Mouse (Mus musculus): ENCODE results near the gene Clec16a. TPM values are rescaled to one million over a fixed set of nuclear protein-coding genes. Genes with fewer than 3 reads are reported as not detected.

Gene Clec16a
- polyA plus RNA-seq, 1 experiment from 2014 or later = 53.9 TPM

DNA sequence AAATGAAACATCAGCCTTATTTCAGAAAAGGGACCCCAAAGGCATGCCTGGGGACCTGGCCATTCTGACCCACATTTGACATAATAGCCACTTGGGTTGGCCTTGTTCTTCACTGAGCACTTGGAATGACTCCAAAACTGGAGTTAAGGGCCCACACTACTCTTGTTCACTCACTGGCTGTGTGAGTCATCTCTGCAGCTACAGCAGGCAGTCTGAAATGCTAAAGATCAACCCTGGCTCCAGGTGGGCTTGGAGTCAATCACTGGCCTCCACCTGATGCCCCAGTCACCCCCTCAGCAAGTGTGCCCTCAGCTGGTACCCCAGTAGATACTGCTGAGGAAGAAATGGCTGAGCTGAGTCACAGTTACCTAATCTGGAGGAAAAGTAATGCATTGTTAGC lies 115.4 kb downstream of the Clec16a start:
- H3K4me2 ChIP-seq = no peak overlapping the region
- no peak overlapping the region for H3K27ac ChIP-seq
- H3K9ac ChIP-seq = no peak overlapping the region
- H3K4me1 ChIP-seq = peaks cover 24% of the 10 kb centered on the region
- no peaks in the 10 kb centered on the region for H3K36me3 ChIP-seq (replicated peaks)
- H3K4me3 ChIP-seq (replicated peaks) = no peak overlapping the region
- H3K27me3 ChIP-seq = 0 out of 2 replicates have a peak, but pooled peaks cover 6% of the 10 kb centered on the region
- no peak for ATAC-seq (ENCODE audit: low FRiP score)
- no peaks in the 10 kb centered on the region for H3K9me3 ChIP-seq

DNA sequence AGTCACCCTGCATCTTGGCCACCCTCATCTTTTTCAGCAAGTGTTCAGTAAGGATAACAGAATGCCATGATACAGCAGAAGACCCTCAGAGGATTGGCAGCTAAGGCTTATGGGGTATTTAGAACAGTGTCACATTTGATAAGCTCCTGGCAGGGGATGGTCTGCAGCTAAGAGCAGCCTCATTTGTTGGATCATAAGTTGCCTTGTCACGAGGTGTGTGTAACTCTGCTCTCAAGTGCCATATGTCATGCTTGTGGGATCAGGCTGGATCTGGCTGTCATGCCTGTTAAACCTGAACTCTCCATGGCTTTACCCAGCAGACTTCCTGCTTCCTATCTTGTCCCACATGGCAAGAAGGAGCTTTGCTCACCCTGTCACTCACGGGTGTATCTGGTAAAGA lies 116.2 kb downstream of the Clec16a start:
- 73% methylated on average over 2 of the region's 2 CpGs for WGBS

DNA sequence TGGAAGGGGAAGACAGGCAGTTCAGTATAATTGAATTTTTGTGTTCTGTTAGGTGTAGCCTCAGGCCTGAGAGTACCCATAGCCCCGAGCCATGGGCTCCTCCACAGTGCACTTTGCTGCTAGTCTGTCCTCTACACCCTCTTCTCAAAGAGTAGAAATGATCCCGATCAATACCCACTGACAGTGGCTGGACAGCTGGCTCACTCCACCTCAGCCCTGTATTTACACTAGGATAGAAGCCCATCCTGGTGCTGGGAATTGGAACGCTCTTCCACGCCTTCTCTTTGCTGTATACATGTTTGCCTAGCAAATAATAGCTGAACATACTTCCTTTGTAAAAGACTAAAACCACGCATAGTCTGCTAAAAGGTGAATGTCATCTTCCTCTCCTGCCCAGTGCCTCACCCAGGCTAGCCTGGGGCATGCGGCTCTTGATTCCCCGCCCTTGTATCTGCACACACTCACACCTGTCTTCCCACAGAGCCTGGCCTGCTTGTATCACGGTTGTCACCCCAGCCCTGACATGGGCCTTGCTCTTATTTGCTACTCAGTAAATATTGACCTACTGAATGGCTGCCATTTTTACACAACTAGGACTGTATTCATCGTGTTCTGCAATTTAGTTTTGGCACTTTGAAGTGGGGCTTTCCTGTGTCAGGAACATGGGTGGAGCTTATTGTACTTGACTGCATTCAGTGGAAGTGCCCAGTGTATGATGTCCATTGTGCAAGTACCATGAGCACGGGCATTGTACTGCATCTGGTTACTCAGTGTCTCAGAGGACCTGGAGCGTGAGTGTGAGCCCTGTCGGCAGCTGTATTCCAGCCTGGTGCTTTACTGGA lies 119.0 kb downstream of the Clec16a start:
- Histone ChIP-seq H3K4me1 (peaks cover 7% of the 10 kb centered on the region; the same call in 1 of the 2 replicates), H3K4me3 (replicated peaks) (no peak overlapping the region), H3K36me3 (replicated peaks) (no peaks in the 10 kb centered on the region), H3K9me3 (no peaks in the 10 kb centered on the region), H3K4me2 (no peak overlapping the region), H3K27ac (no peak overlapping the region), H3K27me3 (no peaks in the 10 kb centered on the region), H3K9ac (no peak overlapping the region)
- ATAC-seq (ENCODE audit: low FRiP score) = no peak
- 83% methylated on average over 12 of the region's 12 CpGs for whole genome bisulfite sequencing

More for the DNA sequence above, 116.2 kb downstream of the Clec16a start:
- H3K4me2 ChIP-seq = no peak overlapping the region
- H3K36me3 ChIP-seq (replicated peaks) = no peaks in the 10 kb centered on the region
- no peaks in the 10 kb centered on the region for H3K9me3 ChIP-seq
- H3K4me3 ChIP-seq (replicated peaks) = no peak overlapping the region
- no peak overlapping the region for H3K9ac ChIP-seq
- H3K4me1 ChIP-seq = peaks cover 25% of the 10 kb centered on the region
- no peaks in the 10 kb centered on the region for H3K27me3 ChIP-seq
- ATAC-seq (ENCODE audit: low FRiP score) = no peak
- H3K27ac ChIP-seq = no peak overlapping the region

DNA sequence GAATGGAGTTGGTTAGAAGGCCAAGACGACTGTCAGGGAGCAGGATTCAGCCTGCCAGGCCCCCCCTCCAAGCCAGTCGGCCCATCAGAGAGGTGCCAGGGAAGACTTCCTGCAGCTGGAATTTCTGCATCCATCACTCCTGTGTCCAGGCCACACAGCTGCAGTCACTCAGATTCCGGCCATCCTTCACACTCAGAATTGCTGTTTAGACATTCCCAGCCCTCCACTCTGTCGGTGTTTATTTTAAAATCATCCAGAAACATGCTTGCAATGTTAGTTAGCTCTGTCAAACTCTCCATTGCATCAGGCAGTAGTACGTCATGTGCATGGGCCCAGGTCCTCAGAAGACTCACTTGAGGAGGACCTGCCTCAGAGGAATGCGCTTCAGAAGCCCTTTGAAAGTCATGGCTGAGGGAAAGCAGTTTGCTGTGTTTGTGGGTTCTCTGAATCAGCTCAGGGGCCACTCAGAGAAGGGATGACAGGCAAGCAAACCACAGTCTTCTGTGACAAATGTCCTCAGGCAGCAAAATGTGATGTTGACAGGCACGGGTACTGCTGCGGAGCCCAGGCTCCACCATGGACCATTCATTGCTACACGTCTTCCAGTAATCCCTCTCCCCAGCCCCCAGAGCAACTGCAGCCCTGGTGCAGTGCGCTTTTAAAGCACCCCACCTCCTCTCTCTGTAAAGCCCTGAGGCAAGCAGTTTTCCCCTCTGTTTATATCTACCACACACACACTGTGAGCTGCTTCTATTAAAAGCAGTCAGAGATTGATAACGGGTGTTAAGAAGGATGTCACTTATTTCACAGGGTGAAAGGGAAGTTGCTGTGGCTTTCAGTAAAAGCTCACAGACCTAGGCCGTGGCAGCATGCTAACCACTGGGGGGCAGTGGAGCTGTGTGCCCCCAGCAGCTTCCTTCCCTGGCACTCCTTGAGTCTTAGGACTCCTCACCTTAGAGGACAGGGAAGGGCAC lies 120.1 kb downstream of the Clec16a start:
- Histone ChIP-seq H3K4me3 (replicated peaks) (no peak overlapping the region), H3K27me3 (no peaks in the 10 kb centered on the region), H3K9ac (no peak overlapping the region), H3K9me3 (no peaks in the 10 kb centered on the region), H3K36me3 (replicated peaks) (no peaks in the 10 kb centered on the region), H3K4me2 (no peak overlapping the region), H3K4me1 (peaks cover 5% of the 10 kb centered on the region; the same call in 1 of the 2 replicates), H3K27ac (0 out of 2 replicates have a peak overlapping the region, but pooled peaks have one; percentile 19)
- WGBS = 67% methylated on average over 12 of the region's 12 CpGs
- no peak for ATAC-seq (ENCODE audit: low FRiP score)

DNA sequence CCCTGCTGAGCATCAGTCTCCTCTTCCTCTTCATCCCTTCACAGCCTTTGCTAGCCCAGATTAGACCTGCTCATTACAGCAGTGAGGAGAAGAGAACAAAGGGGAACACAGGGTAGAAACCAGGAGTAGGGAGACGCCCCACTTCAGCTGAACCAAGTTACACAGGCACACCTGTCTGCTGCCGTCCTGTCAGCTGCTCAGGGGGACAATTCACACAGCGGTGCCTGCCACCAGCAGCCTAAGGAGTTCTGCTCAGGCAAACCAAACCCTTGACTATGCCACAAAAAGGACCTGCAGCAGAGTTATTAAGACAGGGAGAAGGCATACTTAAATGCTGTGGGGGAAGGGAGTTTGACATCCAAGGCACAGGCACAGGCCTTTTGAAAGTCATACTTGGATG lies 121.6 kb downstream of the Clec16a start:
- ATAC-seq (ENCODE audit: low FRiP score) = no peak

DNA sequence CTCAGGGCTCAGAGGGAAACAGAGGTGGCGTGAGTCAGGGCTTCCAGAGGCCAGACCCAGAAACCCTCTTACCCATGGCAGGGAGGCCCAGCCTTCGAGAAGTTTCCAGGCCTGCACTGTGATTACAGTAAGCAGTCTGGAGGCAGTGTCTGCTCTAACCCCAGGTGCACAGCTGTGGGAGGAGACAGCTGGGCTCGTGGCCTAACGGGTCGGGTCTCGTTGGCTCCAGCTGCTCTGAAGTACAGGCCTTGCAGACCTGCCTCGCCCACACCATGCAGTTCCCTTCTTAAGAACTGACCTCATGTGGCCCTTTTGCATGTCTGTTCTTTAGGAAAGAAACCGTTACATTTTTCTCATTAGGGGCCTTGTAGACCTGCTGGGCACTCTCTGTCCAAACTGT lies 123.3 kb downstream of the Clec16a start:
- H3K4me1 ChIP-seq = peaks cover 5% of the 10 kb centered on the region; the same call in 1 of the 2 replicates
- H3K9me3 ChIP-seq = no peaks in the 10 kb centered on the region
- WGBS = 77% methylated on average over 8 of the region's 8 CpGs
- H3K9ac ChIP-seq = no peak overlapping the region
- no peak overlapping the region for H3K27ac ChIP-seq
- no peaks in the 10 kb centered on the region for H3K27me3 ChIP-seq
- no peak for ATAC-seq (ENCODE audit: low FRiP score)
- no peak overlapping the region for H3K4me3 ChIP-seq (replicated peaks)
- H3K4me2 ChIP-seq = no peak overlapping the region
- H3K36me3 ChIP-seq (replicated peaks) = no peaks in the 10 kb centered on the region

More for the DNA sequence above, 121.6 kb downstream of the Clec16a start:
- no peaks in the 10 kb centered on the region for H3K36me3 ChIP-seq (replicated peaks)
- no peak overlapping the region for H3K4me3 ChIP-seq (replicated peaks)
- WGBS = 59% methylated on average over 3 of the region's 3 CpGs
- no peak overlapping the region for H3K4me2 ChIP-seq
- no peaks in the 10 kb centered on the region for H3K9me3 ChIP-seq
- no peak overlapping the region for H3K27ac ChIP-seq
- no peaks in the 10 kb centered on the region for H3K27me3 ChIP-seq
- H3K4me1 ChIP-seq = peaks cover 5% of the 10 kb centered on the region; the same call in 1 of the 2 replicates
- H3K9ac ChIP-seq = no peak overlapping the region

DNA sequence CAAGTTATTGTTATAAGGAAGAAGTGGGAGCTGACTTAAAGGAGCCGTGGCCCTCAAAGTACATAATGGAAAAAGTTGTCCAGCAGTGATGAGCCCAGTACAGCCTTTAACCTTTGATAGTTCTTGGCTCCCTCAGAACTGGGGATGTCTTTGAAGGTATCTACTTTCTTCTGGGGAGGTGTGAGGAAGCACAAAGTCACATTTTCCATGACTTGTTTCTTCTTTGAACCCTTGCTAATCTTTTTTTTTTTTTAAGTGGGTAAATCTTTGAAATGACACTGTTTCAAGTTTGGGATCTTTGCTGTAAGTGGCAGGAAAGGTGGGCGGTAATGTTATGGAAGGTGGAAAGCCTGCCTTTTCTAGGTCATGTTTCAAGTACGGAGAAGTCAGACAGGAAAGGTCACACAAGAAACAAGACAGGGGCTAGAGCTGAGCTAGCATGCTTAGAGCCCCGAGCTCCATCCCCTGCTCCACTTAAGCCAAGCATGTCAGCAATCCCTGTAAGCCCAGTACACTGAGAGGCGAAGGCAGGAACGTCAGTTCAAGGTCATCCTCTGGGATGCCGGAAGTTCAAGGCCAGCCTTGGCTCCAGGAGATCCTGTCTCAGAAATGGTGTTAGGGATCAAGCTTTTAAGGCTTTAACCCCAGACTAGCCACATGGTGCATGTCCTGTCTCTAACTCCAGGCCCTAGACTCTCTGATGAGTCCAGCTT lies 124.0 kb downstream of the Clec16a start:
- WGBS = 88% methylated on average over 7 of the region's 7 CpGs
- Histone ChIP-seq H3K36me3 (replicated peaks) (no peaks in the 10 kb centered on the region), H3K27ac (no peak overlapping the region), H3K27me3 (no peaks in the 10 kb centered on the region), H3K9ac (no peak overlapping the region), H3K4me1 (peaks cover 5% of the 10 kb centered on the region; the same call in 1 of the 2 replicates), H3K9me3 (no peaks in the 10 kb centered on the region), H3K4me2 (no peak overlapping the region), H3K4me3 (replicated peaks) (no peak overlapping the region)
- ATAC-seq (ENCODE audit: low FRiP score) = no peak

DNA sequence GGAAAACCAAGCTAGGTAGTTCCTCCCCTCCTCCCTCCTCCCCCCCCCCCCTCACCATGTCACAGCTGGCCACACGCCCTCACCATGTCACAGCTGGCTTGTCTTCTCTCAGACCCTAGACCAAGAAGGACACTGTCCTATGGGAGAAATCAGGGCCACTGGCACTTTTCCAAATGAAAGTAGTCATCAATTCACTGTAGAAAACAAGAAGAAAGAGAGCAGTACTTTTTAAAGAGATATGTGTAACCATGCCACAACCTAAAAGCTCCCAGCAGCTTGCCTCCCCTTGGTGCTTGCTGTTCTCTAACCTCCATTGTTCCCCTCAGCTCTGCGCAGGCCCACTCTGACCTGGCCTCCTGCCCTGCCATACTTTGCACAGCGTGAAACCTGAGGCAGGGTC lies 124.8 kb downstream of the Clec16a start:
- Histone ChIP-seq H3K27me3 (no peaks in the 10 kb centered on the region), H3K4me1 (peaks cover 5% of the 10 kb centered on the region; the same call in 1 of the 2 replicates)
- 77% methylated on average over 3 of the region's 3 CpGs for WGBS

DNA sequence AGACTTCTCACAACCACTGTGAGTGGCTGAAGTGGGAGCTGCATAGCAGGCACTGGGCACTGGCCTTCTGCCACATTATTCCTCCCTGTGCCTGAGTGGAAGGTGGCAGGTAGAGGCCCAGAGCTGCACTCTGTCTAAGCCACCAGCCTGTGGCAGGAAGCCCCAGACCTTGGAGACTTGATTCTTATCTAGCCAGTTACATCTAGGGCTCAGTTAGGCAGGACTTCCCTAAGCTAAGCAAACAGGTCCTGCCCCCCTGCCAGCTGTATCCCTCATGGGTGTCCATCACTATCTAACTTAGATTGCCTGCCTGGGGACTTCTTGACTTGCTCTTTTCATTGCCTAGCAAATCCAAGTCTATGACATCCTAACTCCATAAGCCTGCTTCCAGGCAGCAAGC lies 127.4 kb downstream of the Clec16a start:
- no peak for ATAC-seq (ENCODE audit: low FRiP score)
- no peaks in the 10 kb centered on the region for H3K36me3 ChIP-seq (replicated peaks)
- H3K4me3 ChIP-seq (replicated peaks) = no peak overlapping the region
- H3K4me2 ChIP-seq = no peak overlapping the region
- H3K9ac ChIP-seq = no peak overlapping the region
- H3K27ac ChIP-seq = no peak overlapping the region
- no peaks in the 10 kb centered on the region for H3K27me3 ChIP-seq
- no peaks in the 10 kb centered on the region for H3K4me1 ChIP-seq
- no peaks in the 10 kb centered on the region for H3K9me3 ChIP-seq

More for the DNA sequence above, 124.8 kb downstream of the Clec16a start:
- Histone ChIP-seq H3K9ac (no peak overlapping the region), H3K9me3 (no peaks in the 10 kb centered on the region), H3K36me3 (replicated peaks) (no peaks in the 10 kb centered on the region), H3K4me2 (no peak overlapping the region), H3K27ac (no peak overlapping the region), H3K4me3 (replicated peaks) (no peak overlapping the region)
- no peak for ATAC-seq (ENCODE audit: low FRiP score)

DNA sequence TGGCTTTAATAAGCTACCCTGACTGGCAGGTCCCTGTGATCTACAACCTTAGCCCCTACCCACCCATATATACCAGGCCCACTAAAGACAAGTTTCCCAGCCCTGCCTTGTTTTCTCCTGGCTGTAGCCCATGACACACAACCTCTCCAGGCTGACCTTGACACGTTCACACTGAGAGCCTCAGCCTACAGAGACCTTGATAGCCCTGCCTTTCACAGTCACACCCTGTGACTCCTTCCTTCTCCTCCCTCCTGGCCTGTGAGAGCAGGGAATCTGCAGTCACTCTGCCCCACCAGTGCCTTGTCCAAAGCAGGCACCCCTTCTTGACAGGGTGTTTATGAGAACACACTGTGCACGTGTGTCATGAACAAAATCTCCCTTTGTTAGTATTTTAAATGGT lies 128.9 kb downstream of the Clec16a start:
- no peak overlapping the region for H3K27ac ChIP-seq
- H3K9ac ChIP-seq = no peak overlapping the region
- no peaks in the 10 kb centered on the region for H3K27me3 ChIP-seq
- no peak for ATAC-seq (ENCODE audit: low FRiP score)
- H3K4me3 ChIP-seq (replicated peaks) = no peak overlapping the region
- H3K4me1 ChIP-seq = no peaks in the 10 kb centered on the region
- 63% methylated on average over 2 of the region's 2 CpGs for WGBS
- no peaks in the 10 kb centered on the region for H3K9me3 ChIP-seq
- H3K36me3 ChIP-seq (replicated peaks) = no peaks in the 10 kb centered on the region
- no peak overlapping the region for H3K4me2 ChIP-seq

DNA sequence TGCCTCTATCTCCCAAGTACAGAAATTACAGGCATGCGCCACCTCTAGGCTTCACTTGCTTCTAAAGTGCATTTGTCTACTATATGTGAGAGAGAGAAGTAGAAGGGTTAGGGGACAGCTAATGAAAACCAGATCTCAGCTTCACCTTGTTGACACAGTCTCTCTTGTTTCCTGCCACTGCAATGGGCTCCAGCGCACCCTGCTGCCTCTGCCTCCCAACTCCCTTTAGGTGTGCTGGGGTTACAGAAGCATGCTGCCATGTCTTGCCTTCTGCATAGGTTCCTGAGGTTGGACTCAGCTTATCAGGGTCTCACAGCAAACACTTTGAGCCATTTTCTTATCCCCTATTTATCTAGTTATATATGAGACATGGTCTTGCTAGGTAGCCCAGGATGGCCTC lies 129.8 kb downstream of the Clec16a start:
- Histone ChIP-seq H3K4me2 (no peak overlapping the region), H3K27me3 (no peaks in the 10 kb centered on the region)
- WGBS = 94% methylated on average over 2 of the region's 2 CpGs

DNA sequence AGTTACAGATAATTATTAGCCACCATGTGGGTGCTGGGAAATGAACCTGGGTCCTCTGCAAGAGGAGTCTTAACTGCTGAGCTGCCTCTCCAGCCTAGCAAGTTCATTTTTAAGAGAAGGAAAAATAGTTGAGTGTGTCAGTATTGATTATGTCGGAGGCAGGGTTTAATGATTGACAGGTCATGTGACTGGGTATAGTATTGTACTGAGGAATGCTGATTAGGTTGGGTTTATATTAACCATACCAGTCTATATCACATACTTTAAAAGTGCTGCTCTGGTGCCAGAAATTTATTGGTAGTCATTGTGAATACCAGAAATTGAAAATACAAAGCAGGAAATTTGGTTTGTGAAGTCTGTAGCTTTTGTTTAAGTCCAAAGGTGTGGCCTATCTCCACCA lies 130.5 kb downstream of the Clec16a start:
- H3K27me3 ChIP-seq = no peaks in the 10 kb centered on the region
- WGBS = 77% methylated on average over 1 of the region's 1 CpGs
- H3K9me3 ChIP-seq = no peaks in the 10 kb centered on the region
- H3K36me3 ChIP-seq (replicated peaks) = no peaks in the 10 kb centered on the region
- no peaks in the 10 kb centered on the region for H3K4me1 ChIP-seq
- H3K27ac ChIP-seq = no peak overlapping the region
- no peak overlapping the region for H3K4me2 ChIP-seq
- no peak overlapping the region for H3K4me3 ChIP-seq (replicated peaks)
- no peak for ATAC-seq (ENCODE audit: low FRiP score)
- H3K9ac ChIP-seq = no peak overlapping the region

More for the DNA sequence above, 129.8 kb downstream of the Clec16a start:
- no peaks in the 10 kb centered on the region for H3K4me1 ChIP-seq
- no peak overlapping the region for H3K9ac ChIP-seq
- H3K36me3 ChIP-seq (replicated peaks) = no peaks in the 10 kb centered on the region
- H3K9me3 ChIP-seq = no peaks in the 10 kb centered on the region
- no peak overlapping the region for H3K27ac ChIP-seq
- H3K4me3 ChIP-seq (replicated peaks) = no peak overlapping the region
- ATAC-seq (ENCODE audit: low FRiP score) = no peak
